Mouse (Mus musculus): Measurements from ENCODE around the gene Mindy4. TPM values are rescaled to one million over a fixed set of nuclear protein-coding genes. Genes with fewer than 3 reads are reported as not detected.

Gene Mindy4
- polyA plus RNA-seq, 1 experiment from 2014 or later = 2.9 TPM

- no peaks in the 10 kb centered on the region for H3K27me3 ChIP-seq (ENCODE audit: control insufficient read depth, insufficient read depth, low read length)
- no peak overlapping the region for H3K9ac ChIP-seq (ENCODE audit: low read length)
- no peak for ATAC-seq (ENCODE audit: low FRiP score, low TSS enrichment)
- no peak overlapping the region for H3K4me2 ChIP-seq (replicated peaks; ENCODE audit: low read depth)
- H3K4me3 ChIP-seq (ENCODE audit: low read depth, low read length) = no peak overlapping the region
- no peak overlapping the region for H3K27ac ChIP-seq (replicated peaks)
- no peaks in the 10 kb centered on the region for H3K36me3 ChIP-seq (ENCODE audit: control insufficient read depth, insufficient read depth, low read length)
- WGBS = 77% methylated on average over 8 of the region's 8 CpGs
- DNase-seq (ENCODE audit: low spot score) = no peak
- H3K9me3 ChIP-seq (ENCODE audit: control insufficient read depth, low read length) = no peaks in the 10 kb centered on the region
- H3K4me1 ChIP-seq (replicated peaks; ENCODE audit: control insufficient read depth, insufficient read depth) = no peaks in the 10 kb centered on the region
- no peak for TF ChIP-seq EP300 (optimal IDR thresholded peaks at IDR 0.05)
- TF ChIP-seq CTCF (IDR thresholded peaks at IDR 0.05; ENCODE audit: low read depth) = no peak
These were observed 49.6 kb downstream of the Mindy4 start for GRCm38 (mm10) chr6:55252731-55253247.

- DNase-seq (ENCODE audit: low spot score) = peak; percentile 20
- Histone ChIP-seq H3K27me3 (ENCODE audit: control insufficient read depth, insufficient read depth, low read length) (no peaks in the 10 kb centered on the region), H3K36me3 (ENCODE audit: control insufficient read depth, insufficient read depth, low read length) (no peaks in the 10 kb centered on the region), H3K4me2 (replicated peaks; ENCODE audit: low read depth) (no peak overlapping the region), H3K9ac (ENCODE audit: low read length) (no peak overlapping the region), H3K4me1 (replicated peaks; ENCODE audit: control insufficient read depth, insufficient read depth) (no peaks in the 10 kb centered on the region), H3K27ac (replicated peaks) (peak overlapping the region; percentile 25; the same call in 1 of the 2 replicates), H3K4me3 (ENCODE audit: low read depth, low read length) (no peak overlapping the region), H3K9me3 (ENCODE audit: control insufficient read depth, low read length) (no peaks in the 10 kb centered on the region)
- no peak for TF ChIP-seq CTCF (IDR thresholded peaks at IDR 0.05; ENCODE audit: low read depth)
- 0 out of 2 replicates have a peak, but pooled peaks have one; percentile 17 for ATAC-seq (ENCODE audit: low FRiP score, low TSS enrichment)
- WGBS = 49% methylated on average over 13 of the region's 13 CpGs
These were observed 53.5 kb downstream of the Mindy4 start for GRCm38 (mm10) chr6:55256500-55257191.

GRCm38 (mm10) chr6:55257246-55257645 is 54.1 kb downstream of the Mindy4 start:
- WGBS = 86% methylated on average over 7 of the region's 7 CpGs
- Histone ChIP-seq H3K27ac (replicated peaks) (no peak overlapping the region), H3K4me2 (replicated peaks; ENCODE audit: low read depth) (no peak overlapping the region), H3K4me3 (ENCODE audit: low read depth, low read length) (no peak overlapping the region), H3K27me3 (ENCODE audit: control insufficient read depth, insufficient read depth, low read length) (no peaks in the 10 kb centered on the region), H3K36me3 (ENCODE audit: control insufficient read depth, insufficient read depth, low read length) (no peaks in the 10 kb centered on the region), H3K9me3 (ENCODE audit: control insufficient read depth, low read length) (no peaks in the 10 kb centered on the region), H3K4me1 (replicated peaks; ENCODE audit: control insufficient read depth, insufficient read depth) (no peaks in the 10 kb centered on the region), H3K9ac (ENCODE audit: low read length) (no peak overlapping the region)
- TF ChIP-seq CTCF (IDR thresholded peaks at IDR 0.05; ENCODE audit: low read depth) (no peak), EP300 (optimal IDR thresholded peaks at IDR 0.05) (no peak)
- DNase-seq (ENCODE audit: low spot score) = no peak
- ATAC-seq (ENCODE audit: low FRiP score, low TSS enrichment) = no peak

- ATAC-seq (ENCODE audit: low FRiP score, low TSS enrichment) = no peak
These were observed 55.5 kb downstream of the Mindy4 start for GRCm38 (mm10) chr6:55258428-55259325.

GRCm38 (mm10) chr6:55262161-55262560 is 59.0 kb downstream of the Mindy4 start:
- Histone ChIP-seq H3K27me3 (ENCODE audit: control insufficient read depth, insufficient read depth, low read length) (no peaks in the 10 kb centered on the region), H3K4me3 (ENCODE audit: low read depth, low read length) (no peak overlapping the region), H3K27ac (replicated peaks) (no peak overlapping the region), H3K36me3 (ENCODE audit: control insufficient read depth, insufficient read depth, low read length) (no peaks in the 10 kb centered on the region), H3K4me1 (replicated peaks; ENCODE audit: control insufficient read depth, insufficient read depth) (no peaks in the 10 kb centered on the region), H3K4me2 (replicated peaks; ENCODE audit: low read depth) (no peak overlapping the region), H3K9me3 (ENCODE audit: control insufficient read depth, low read length) (no peaks in the 10 kb centered on the region), H3K9ac (ENCODE audit: low read length) (no peak overlapping the region)
- 74% methylated on average over 12 of the region's 12 CpGs for WGBS
- TF ChIP-seq CTCF (IDR thresholded peaks at IDR 0.05; ENCODE audit: low read depth) = no peak
- TF ChIP-seq EP300 (optimal IDR thresholded peaks at IDR 0.05) = no peak
- ATAC-seq (ENCODE audit: low FRiP score, low TSS enrichment) (no peak), DNase-seq (ENCODE audit: low spot score) (no peak)

More at GRCm38 (mm10) chr6:55258428-55259325, 55.5 kb downstream of the Mindy4 start:
- H3K9ac ChIP-seq (ENCODE audit: low read length) = no peak overlapping the region
- DNase-seq (ENCODE audit: low spot score) = no peak
- no peak overlapping the region for H3K4me3 ChIP-seq (ENCODE audit: low read depth, low read length)
- H3K9me3 ChIP-seq (ENCODE audit: control insufficient read depth, low read length) = no peaks in the 10 kb centered on the region
- H3K27me3 ChIP-seq (ENCODE audit: control insufficient read depth, insufficient read depth, low read length) = no peaks in the 10 kb centered on the region
- H3K27ac ChIP-seq (replicated peaks) = no peak overlapping the region
- TF ChIP-seq CTCF (IDR thresholded peaks at IDR 0.05; ENCODE audit: low read depth) = no peak
- no peak for TF ChIP-seq EP300 (optimal IDR thresholded peaks at IDR 0.05)
- no peaks in the 10 kb centered on the region for H3K4me1 ChIP-seq (replicated peaks; ENCODE audit: control insufficient read depth, insufficient read depth)
- H3K36me3 ChIP-seq (ENCODE audit: control insufficient read depth, insufficient read depth, low read length) = no peaks in the 10 kb centered on the region
- H3K4me2 ChIP-seq (replicated peaks; ENCODE audit: low read depth) = no peak overlapping the region
- 82% methylated on average over 14 of the region's 14 CpGs for WGBS

All from stomach, postnatal 0 days (tissue).